Mouse (Mus musculus) left cerebral cortex, postnatal 36 days (tissue): ENCODE results near the gene Pilra. TPM values are rescaled to one million over a fixed set of nuclear protein-coding genes. Genes with fewer than 3 reads are reported as not detected.

Experiments used
- DNase-seq, 2 experiments: peaks; one replicate each; pipeline ENCODE4 v3.0.0; 2021 to 2022; ENCODE audit warnings: low spot score in 2 of 2, mixed read lengths in 1 of 2
- intact Hi-C: fragments of 180-260 bp; cut with DNase I; formaldehyde crosslinking; loops from one replicate; pipeline ENCODE4 v1.15.1; 2025
- total RNA-seq, 2 experiments: library from RNA; stranded (reverse); gene quantifications; 2 replicates each; pipeline ENCODE4 v1.2.3; 2021

Gene Pilra
- total RNA-seq, 2 experiments from 2014 or later, result 0.20 TPM; not detected in 1

DNA sequence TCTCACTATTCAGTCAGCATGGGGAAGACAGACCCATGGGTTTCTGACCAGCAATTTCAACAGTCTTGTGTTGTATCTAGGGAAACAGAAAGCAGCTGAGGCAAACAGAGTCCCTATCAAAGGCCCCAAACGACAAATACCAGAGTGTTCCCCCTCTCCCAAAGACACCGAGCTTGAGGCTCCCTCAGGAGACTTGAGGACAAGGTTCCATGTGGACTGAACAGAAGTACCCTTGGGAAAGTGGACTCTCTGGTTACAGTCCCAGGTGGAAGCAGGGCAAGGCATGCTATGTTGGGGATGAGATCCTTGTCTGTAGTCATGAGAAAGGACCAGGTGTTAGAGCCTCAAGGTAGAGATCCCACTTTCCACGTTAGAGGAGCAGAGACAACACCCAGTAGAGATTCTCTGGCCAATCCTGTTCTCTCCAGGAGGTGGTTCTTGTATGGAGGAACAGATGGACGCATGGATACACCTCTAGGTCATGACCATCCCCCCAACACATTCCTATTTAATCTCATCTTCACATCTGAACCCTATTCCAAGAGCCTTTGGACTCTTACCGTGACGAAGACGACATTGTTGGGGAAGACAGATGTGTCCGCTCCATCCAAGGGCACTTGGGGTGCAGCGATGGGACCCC is 52.1 kb downstream of the Pilra start:
- DNase-seq, result no peak
- intact Hi-C loops, result no loop called here

DNA sequence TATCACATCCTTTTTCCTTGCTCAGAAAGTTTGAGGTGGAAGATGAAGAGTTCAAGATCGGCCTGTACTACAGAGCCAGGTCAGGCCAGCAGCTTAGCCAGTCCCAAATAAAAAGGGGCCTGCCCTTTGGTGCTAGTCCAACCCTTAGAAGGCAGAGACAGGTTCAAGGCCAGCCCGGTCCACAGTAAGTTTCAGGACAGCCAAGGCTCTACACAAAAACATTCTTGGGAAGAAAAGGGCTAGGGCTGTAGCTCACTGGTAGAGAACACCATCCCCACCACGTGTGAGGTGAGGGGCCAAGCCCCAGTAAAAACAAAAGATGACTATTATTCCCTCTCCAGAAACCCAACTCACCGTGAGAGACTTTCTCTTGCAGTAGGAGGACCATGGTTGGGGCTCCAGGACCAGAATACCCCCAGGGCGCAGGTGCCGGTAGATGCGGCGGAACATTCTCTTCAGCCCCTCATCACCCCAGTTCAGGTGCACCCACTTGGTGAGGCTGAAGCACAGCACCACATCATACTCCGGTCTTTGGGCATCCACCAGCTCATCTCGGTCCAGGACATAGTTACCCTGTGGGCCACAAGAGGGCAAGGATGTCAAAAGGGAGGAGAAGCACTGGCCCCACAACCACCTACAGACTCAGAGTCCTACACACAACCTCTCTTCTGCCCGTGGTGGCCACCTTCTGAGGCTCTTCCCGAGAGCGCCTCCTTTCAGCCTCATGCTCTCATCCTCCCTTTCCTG is 53.1 kb downstream of the Pilra start:
- intact Hi-C loops, result no loop called here
- DNase-seq, result no peak

DNA sequence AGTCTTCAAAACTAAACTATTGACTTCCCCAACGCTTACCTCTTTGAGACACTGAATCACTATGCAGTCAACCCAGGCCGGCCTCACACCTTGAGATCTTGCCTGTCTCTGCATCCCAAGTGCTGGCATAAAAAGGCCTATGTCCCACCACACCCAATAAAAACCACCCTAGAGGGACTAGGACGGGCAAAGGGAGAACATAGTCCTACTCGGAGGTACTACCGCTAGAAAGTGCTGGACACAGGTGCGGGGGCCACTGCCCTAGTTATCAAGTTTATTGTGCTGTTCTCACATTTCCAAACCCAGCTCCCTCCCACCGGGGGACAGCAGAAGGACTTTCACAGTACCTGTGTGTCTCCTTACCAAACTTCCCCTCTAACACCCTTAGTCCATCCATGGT is 54.4 kb downstream of the Pilra start:
- no peak for DNase-seq
- intact Hi-C loops, result no loop called here

DNA sequence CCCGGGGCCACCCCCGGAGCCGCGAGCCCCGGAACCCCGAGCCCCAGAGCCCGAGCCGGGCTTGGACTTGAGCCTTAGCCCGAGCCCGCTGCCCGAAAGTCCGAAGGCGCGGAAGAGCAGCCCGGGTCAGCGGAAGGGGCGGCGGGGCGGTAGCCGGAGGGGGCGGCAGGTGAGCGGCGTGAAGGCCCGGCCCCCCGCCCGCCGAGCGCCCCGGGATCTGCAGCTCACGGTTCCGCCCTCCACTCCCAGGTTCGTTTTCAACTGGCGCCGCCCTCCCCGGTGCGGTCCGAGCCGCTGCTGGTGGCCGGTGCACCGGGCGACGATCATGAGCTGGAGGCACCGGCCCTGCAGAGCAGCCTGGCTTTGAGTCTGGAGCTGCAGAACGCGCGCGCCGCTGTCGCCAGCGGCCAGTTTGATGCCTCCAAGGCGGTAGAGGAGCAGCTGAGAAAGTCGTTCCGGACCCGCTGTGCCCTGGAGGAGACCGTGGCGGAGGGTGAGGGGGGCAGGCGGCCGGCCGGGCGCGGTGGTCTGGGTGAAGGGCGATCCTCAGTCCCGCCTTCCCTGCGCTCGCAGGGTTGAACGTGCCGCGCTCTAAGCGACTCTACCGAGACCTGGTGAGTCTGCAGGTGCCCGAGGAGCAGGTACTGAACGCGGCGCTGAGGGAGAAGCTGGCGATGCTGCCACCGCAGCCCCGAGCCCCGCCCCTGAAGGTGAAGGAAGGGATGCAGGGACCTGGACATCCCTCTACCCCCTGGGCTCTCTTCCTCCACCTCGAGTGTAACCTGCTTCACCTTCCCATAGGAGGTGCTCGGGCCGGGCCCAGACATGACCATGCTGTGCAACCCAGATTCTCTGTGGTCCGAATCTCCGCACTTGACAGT is 56.8 kb downstream of the Pilra start:
- intact Hi-C loops, result loop anchor here (10.0 kb wide), 1 partner anchor 444 kb away; the partner anchor contains the start of gene Slc12a9
- DNase-seq, result no peak

DNA sequence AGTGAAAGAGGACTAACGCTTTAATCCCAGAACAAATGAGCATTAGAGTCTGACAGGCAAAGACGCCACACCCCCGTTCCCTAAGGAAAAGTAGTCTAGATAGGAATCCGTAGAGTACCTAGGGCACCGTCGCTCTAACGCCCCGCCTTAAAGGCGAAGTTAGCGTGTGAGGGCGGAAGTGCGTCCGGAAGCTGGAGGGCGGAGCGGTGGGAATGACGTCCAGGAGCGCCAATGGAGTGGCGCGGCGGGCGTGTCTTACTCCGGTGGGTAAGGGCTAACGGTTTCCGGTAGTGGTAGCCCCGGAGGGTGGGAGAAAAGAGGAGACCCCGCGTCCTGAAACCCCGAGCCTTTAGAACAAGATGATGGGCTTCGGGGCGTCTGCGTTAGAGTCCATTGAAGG is 57.4 kb downstream of the Pilra start, which contains the start of gene Ppp1r35:
TSS of gene Ppp1r35 (plus strand) at position 215 of the 400 bp plus-strand sequence.
- intact Hi-C loops, result loop anchor here (10.0 kb wide), 1 partner anchor 444 kb away; the partner anchor contains the start of gene Slc12a9
- DNase-seq, result peak; percentile 96 to 97

DNA sequence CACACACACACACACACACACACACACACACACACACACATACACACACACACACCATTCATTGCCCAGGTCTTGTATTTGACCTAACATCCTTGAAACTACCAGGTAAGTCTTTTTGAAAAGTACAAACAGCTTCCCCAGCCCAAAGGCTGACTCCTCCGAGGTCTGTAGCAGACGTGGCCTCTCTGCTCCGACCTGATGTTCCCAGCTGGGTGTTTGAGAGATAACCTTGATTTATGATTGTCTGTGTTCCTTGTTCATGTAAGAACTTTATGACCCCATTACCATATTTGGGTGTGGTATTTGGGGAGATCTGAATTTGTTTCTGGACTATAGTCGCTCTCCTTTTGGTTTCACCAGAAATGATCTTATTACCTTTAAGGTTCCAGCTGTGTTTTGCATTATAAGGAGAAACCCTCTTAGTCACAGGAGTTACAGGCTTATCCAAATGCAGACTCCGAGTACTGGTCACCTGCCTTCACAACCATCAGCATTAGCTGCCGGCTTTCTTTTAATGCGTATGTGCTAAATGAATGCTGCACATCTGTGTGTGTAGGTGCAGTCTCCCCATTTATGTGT is 58.7 kb downstream of the Pilra start:
- intact Hi-C loops, result loop anchor here (10.0 kb wide), 1 partner anchor 443 kb away; the partner anchor contains the start of gene Slc12a9
- no peak for DNase-seq

DNA sequence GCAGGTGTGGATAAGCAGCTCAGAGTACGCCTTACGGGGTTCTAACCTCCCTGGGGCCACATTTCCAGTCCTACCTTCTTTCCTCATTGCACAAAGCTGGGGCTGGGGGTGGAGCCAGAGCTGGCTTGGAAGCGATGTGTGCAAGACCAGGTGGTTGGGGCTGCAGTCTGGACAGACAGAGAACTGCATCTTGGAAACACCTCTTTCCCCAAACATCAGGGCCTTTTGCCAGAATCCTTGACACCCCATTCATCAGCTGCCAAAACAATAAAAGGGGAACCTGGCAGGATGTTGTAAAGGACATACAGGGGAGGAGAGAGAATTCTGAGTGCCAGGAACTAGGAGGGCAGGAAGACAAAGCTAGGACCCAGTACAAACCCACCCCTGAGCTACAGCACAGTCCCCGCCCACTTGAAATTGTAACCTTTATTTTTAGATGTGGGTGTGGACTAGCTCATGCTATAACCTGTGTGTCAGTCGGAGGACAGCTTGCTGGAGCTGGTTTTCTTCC is 59.6 kb downstream of the Pilra start:
- intact Hi-C loops, result loop anchor here (10.0 kb wide), 1 partner anchor 442 kb away; the partner anchor contains the start of gene Slc12a9
- no peak for DNase-seq

- no peak for DNase-seq
- intact Hi-C loops, result loop anchor here (10.0 kb wide), 1 partner anchor 441 kb away; the partner anchor contains the start of gene Slc12a9
Measured at GRCm38 (mm10) chr5:137775587-137776290, 60.3 kb downstream of the Pilra start.

- intact Hi-C loops, result loop anchor here (10.0 kb wide), 1 partner anchor 438 kb away; the partner anchor contains the start of gene Slc12a9
- no peak for DNase-seq
Measured at GRCm38 (mm10) chr5:137772755-137773154, 63.3 kb downstream of the Pilra start.

Other genes starting within 250 kb of the Pilra start
- 10 to 100 TPM; 19.4 to 26.4 TPM for gene Mospd3, start 235.2 kb downstream of the Pilra start, total RNA-seq
- gene Pcolce, start 222.5 kb downstream of the Pilra start, total RNA-seq, result 10 to 100 TPM in 1 of 2 experiments, 1 to 10 TPM in 1; 8.6 to 14.9 TPM
- under 1 TPM; 0.20 to 0.25 TPM for gene Fbxo24, start 207.3 kb downstream of the Pilra start, total RNA-seq
- gene Lrch4, start 207.2 kb downstream of the Pilra start, total RNA-seq, result 10 to 100 TPM; 11.3 to 19.4 TPM
- 10 to 100 TPM in 1 of 2 experiments, 1 to 10 TPM in 1; 5.5 to 11.7 TPM for gene Gm20605, start 207.1 kb downstream of the Pilra start, total RNA-seq
- gene Sap25, start 194.9 kb downstream of the Pilra start, total RNA-seq, result 1 to 10 TPM; 4.2 to 7.7 TPM
- under 1 TPM in 1 of 2 experiments, not detected in 1; 0.23 TPM for gene Irs3, start 190.6 kb downstream of the Pilra start, total RNA-seq
- gene Agfg2, start 151.6 kb downstream of the Pilra start, total RNA-seq, result 10 to 100 TPM; 41.7 to 42.0 TPM
- gene Nyap1, start 94.7 kb downstream of the Pilra start, total RNA-seq, result 10 to 100 TPM; 70.1 to 79.5 TPM
- 100 to 1,000 TPM; 166 to 203 TPM for gene Tsc22d4, start 90.6 kb downstream of the Pilra start, total RNA-seq
- gene Ppp1r35, start 57.4 kb downstream of the Pilra start, total RNA-seq, result 10 to 100 TPM; 23.5 to 28.6 TPM
- 10 to 100 TPM; 33.5 to 42.8 TPM for gene Mepce, start 48.6 kb downstream of the Pilra start, total RNA-seq
- gene Zcwpw1, start 48.5 kb downstream of the Pilra start, total RNA-seq, result 1 to 10 TPM; 4.6 to 7.2 TPM
- not detected for gene Pilrb1, start 21.8 kb upstream of the Pilra start, total RNA-seq
- gene Pilrb2, start 35.5 kb upstream of the Pilra start, total RNA-seq, result not detected
- under 1 TPM; 0.25 TPM for gene Cyp3a13, start 85.3 kb upstream of the Pilra start, total RNA-seq
- 10 to 100 TPM; 21.0 to 23.4 TPM for gene Gjc3, start 126.8 kb upstream of the Pilra start, total RNA-seq
- not detected for gene Azgp1, start 145.2 kb upstream of the Pilra start, total RNA-seq
- not detected for gene Smok3a, start 185.0 kb upstream of the Pilra start, total RNA-seq
- not detected for gene Smok3b, start 185.1 kb upstream of the Pilra start, total RNA-seq
- not detected for gene Smok3c, start 216.9 kb upstream of the Pilra start, total RNA-seq
- 10 to 100 TPM; 39.9 to 40.2 TPM for gene Zkscan1, start 248.8 kb upstream of the Pilra start, total RNA-seq